Mouse (Mus musculus) ES-Bruce4 (cell line): ENCODE measurements around the gene Adcy1.

ENCODE experiments used
- CTCF ChIP-seq: IDR thresholded peaks from one replicate; pipeline ENCODE4 v1.8.1; 2011; ENCODE audit warnings: low read depth, low read length
- EP300 ChIP-seq: IDR thresholded peaks from 2 replicates; pipeline ENCODE4 v1.6.1; 2011; ENCODE audit warnings: low read depth, low read length; ENCODE audit not compliant: insufficient read depth
- POLR2A ChIP-seq: IDR thresholded peaks from one replicate; pipeline ENCODE4 v1.8.1; 2011; ENCODE audit warnings: low read length; ENCODE audit not compliant: insufficient read depth

DNA sequence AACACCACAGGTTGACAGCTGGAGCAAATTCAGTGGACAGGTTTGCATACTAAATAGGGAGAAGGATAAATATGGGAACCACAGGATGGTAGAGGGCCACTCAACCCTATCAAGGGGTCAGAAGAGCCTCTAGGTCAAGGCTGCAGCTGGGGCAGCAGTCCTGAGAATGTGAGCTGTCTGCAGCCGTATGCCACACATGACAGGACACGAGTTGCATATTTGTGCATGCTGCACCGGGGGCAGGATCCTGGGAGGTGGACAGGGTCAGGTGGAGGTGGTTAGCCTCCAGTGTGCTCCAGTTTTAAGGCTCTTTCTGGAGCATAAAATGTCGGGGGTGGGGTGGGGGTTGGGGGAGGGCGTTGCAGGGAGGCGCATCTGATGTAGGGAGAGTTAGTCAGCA lies 8.3 kb downstream of the Adcy1 start:
- no peak for TF ChIP-seq CTCF
- TF ChIP-seq POLR2A, result no peak
- TF ChIP-seq EP300, result no peak
